8 mouse cellular contexts compared by ENCODE assay signal in genomic region chr12:25099563-25100408, GRCm38 (mm10). TPM values are rescaled to one million over a fixed set of nuclear protein-coding genes. Genes with fewer than 3 reads are reported as not detected.
DNase-seq lines count a peak whose midpoint lies in the region; ATAC-seq lines count a peak whose summit lies in the region.

No protein-coding gene starts in this region.

- H3K27me3 ChIP-seq in embryonic facial prominence, embryonic 14.5 days (replicated peaks; ENCODE audit: control insufficient read depth, insufficient read depth, low read length) = no peaks in the 10 kb centered on the region
- no peaks in the 10 kb centered on the region for H3K27me3 ChIP-seq in midbrain, embryonic 11.5 days (ENCODE audit: control insufficient read depth, insufficient read depth, low read length)

- peak overlapping the region; percentile 77 for H3K9ac ChIP-seq in embryonic facial prominence, embryonic 14.5 days (ENCODE audit: low read depth, low read length)
- H3K9ac ChIP-seq in midbrain, embryonic 11.5 days (ENCODE audit: low read length) = peak overlapping the region; percentile 84

- H3K9me3 ChIP-seq in embryonic facial prominence, embryonic 14.5 days (ENCODE audit: control insufficient read depth, low read length) = no peaks in the 10 kb centered on the region
- no peaks in the 10 kb centered on the region for H3K9me3 ChIP-seq in midbrain, embryonic 11.5 days (ENCODE audit: control insufficient read depth, low read length)

- peak; percentile 83 for DNase-seq in adrenal gland, adult 2 months
- DNase-seq in adrenal gland, adult 8-10 months = no peak
- DNase-seq in R1 (ENCODE audit: low read depth, low spot score) = peak; percentile 42
- peak; percentile 82 for DNase-seq in embryonic facial prominence, embryonic 14.5 days (ENCODE audit: low spot score)
- DNase-seq in heart, postnatal 10 days = peak; percentile 69 to 72
- peak; percentile 17 to 33 for DNase-seq in left cerebral cortex, postnatal 25 days (ENCODE audit: low spot score in 2 of 2)
- DNase-seq in midbrain, embryonic 11.5 days (ENCODE audit: low spot score, missing footprints) = peak; percentile 96
- peak; percentile 40 for DNase-seq in thymus, postnatal 4 days

- H3K36me3 ChIP-seq in embryonic facial prominence, embryonic 14.5 days (ENCODE audit: control insufficient read depth, insufficient read depth, low read length) = no peaks in the 10 kb centered on the region
- no peaks in the 10 kb centered on the region for H3K36me3 ChIP-seq in midbrain, embryonic 11.5 days (ENCODE audit: control insufficient read depth, insufficient read depth, low read length)

- ATAC-seq in embryonic facial prominence, embryonic 14.5 days (ENCODE audit: low read depth) = no peak
- no peak for ATAC-seq in midbrain, embryonic 11.5 days (ENCODE audit: low FRiP score)

- H3K4me1 ChIP-seq in embryonic facial prominence, embryonic 14.5 days (ENCODE audit: control insufficient read depth, insufficient read depth, low read length) = peaks cover 22% of the 10 kb centered on the region
- peaks cover 29% of the 10 kb centered on the region for H3K4me1 ChIP-seq in midbrain, embryonic 11.5 days (ENCODE audit: control insufficient read depth, insufficient read depth, low read length)

- intact Hi-C loops in heart, postnatal 10 days (cut with DNase I) = loop anchor here (2.0 to 10.0 kb wide), 3 partner anchors 61 to 725 kb away; no protein-coding TSS in a partner anchor
- intact Hi-C loops in left cerebral cortex, postnatal 25 days (cut with DNase I) = loop anchor here (1.0 to 10.0 kb wide), 8 partner anchors 63 to 993 kb away; no protein-coding TSS in a partner anchor

- peak overlapping the region; percentile 85 for H3K4me3 ChIP-seq in embryonic facial prominence, embryonic 14.5 days (ENCODE audit: low read depth, low read length)
- peak overlapping the region; percentile 46 for H3K4me3 ChIP-seq in midbrain, embryonic 11.5 days (ENCODE audit: low read depth, low read length)

- peak overlapping the region; percentile 96 for H3K4me2 ChIP-seq in embryonic facial prominence, embryonic 14.5 days (ENCODE audit: low read depth, low read length)
- H3K4me2 ChIP-seq in midbrain, embryonic 11.5 days = peak overlapping the region; percentile 93

- under 1% methylated on average over 32 of the region's 38 CpGs for WGBS in embryonic facial prominence, embryonic 14.5 days
- under 1% methylated on average over 38 of the region's 38 CpGs for WGBS in midbrain, embryonic 11.5 days

- peak overlapping the region; percentile 99 for H3K27ac ChIP-seq in embryonic facial prominence, embryonic 14.5 days (replicated peaks; ENCODE audit: low read depth, low read length)
- peak overlapping the region; percentile 96 for H3K27ac ChIP-seq in midbrain, embryonic 11.5 days (ENCODE audit: low read depth, low read length)

RNA-seq across cellular contexts. Expression of gene Id2, which starts 2.8 kb away (rescaled TPM):
- 100 to 1,000 TPM; 314 to 605 TPM for total RNA-seq in adrenal gland, adult 2 months (2021)
- 408 and 447 TPM in 2 replicates for polyA plus RNA-seq in adrenal gland, adult 2 months (2012; rRNA removed)
- total RNA-seq in adrenal gland, adult 8-10 months (2022) = 100 to 1,000 TPM; 302 to 463 (median 440) TPM
- 301 and 307 TPM in 2 replicates for polyA plus RNA-seq in embryonic facial prominence, embryonic 14.5 days (2014; fragmentation: Nextera tagmentation; extraction: Ambion mirVana)
- 10 to 100 TPM; 22.2 to 22.3 TPM for total RNA-seq in heart, postnatal 10 days (2021)
- 100 to 1,000 TPM; 148 to 163 TPM for total RNA-seq in left cerebral cortex, postnatal 25 days (2021)
- 359 and 385 TPM in 2 replicates for polyA plus RNA-seq in midbrain, embryonic 11.5 days (2014; fragmentation: Nextera tagmentation; extraction: Ambion mirVana)

Comparison
In these comparisons a context has a peak if more than half of its experiments do, and no peak if none do; other contexts are left out.
1. RNA of gene Id2, which starts 2.8 kb away (total RNA-seq): 314 to 605 TPM in adrenal gland, adult 2 months, 302 to 463 TPM in adrenal gland, adult 8-10 months and 148 to 163 TPM in left cerebral cortex, postnatal 25 days; 22.2 to 22.3 TPM in heart, postnatal 10 days; every median in the first group is over 4 times any median in the second.